Mouse (Mus musculus): ENCODE measurements around the gene Wdr11. TPM values are rescaled to one million over a fixed set of nuclear protein-coding genes. Genes with fewer than 3 reads are reported as not detected.

Gene Wdr11
- polyA plus RNA-seq, 1 experiment = 29.5 TPM

- TF ChIP-seq POLR2A (IDR thresholded peaks at IDR 0.05; ENCODE audit: control insufficient read depth, low read depth, low read length) = no peak
- no peak for TF ChIP-seq CTCF (IDR thresholded peaks at IDR 0.05; ENCODE audit: control insufficient read depth, insufficient read depth, insufficient replicate concordance, low read depth, low read length)
- H3K4me1 ChIP-seq (ENCODE audit: control insufficient read depth, insufficient read depth, low read length) = no peaks in the 10 kb centered on the region; the same call in 1 of the 2 replicates
- peak overlapping the region; percentile 39; the same call in 1 of the 2 replicates for H3K27ac ChIP-seq (ENCODE audit: control insufficient read depth, insufficient read depth, low read depth, low read length)
- no peaks in the 10 kb centered on the region for H3K27me3 ChIP-seq (ENCODE audit: control insufficient read depth, insufficient read depth, low read length)
- no peak overlapping the region for H3K4me3 ChIP-seq (ENCODE audit: control insufficient read depth, low read depth, low read length)
- H3K36me3 ChIP-seq (ENCODE audit: control insufficient read depth, insufficient read depth, low read length) = no peaks in the 10 kb centered on the region
These were observed 70.6 kb downstream of the Wdr11 start for GRCm38 (mm10) chr7:129662051-129662789.

GRCm38 (mm10) chr7:129663781-129664505 lies 72.3 kb downstream of the Wdr11 start:
- TF ChIP-seq CTCF (IDR thresholded peaks at IDR 0.05; ENCODE audit: control insufficient read depth, insufficient read depth, insufficient replicate concordance, low read depth, low read length) (no peak), POLR2A (IDR thresholded peaks at IDR 0.05; ENCODE audit: control insufficient read depth, low read depth, low read length) (no peak)
- H3K27ac ChIP-seq (ENCODE audit: control insufficient read depth, insufficient read depth, low read depth, low read length) = no peak overlapping the region
- H3K27me3 ChIP-seq (ENCODE audit: control insufficient read depth, insufficient read depth, low read length) = no peaks in the 10 kb centered on the region
- no peaks in the 10 kb centered on the region for H3K36me3 ChIP-seq (ENCODE audit: control insufficient read depth, insufficient read depth, low read length)
- no peaks in the 10 kb centered on the region; the same call in 1 of the 2 replicates for H3K4me1 ChIP-seq (ENCODE audit: control insufficient read depth, insufficient read depth, low read length)
- no peak overlapping the region for H3K4me3 ChIP-seq (ENCODE audit: control insufficient read depth, low read depth, low read length)

DNA sequence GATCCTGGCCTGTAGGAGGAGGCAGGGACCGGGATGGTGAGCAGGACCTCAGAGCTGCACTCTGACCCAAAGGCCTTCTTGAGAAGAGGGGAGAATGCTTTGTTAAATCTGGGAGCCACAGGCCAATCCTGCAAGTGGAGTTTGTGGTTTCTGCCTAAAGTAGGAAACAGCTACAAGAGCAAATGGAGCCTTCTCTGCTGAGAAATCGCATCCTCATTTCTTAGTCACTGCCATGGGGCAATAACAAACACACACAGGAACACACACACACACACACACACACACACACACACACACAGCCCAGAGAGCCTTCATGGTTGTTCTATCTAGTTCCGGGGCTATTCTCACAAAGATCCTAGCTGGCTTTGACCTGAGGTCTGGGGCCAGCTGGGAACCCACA lies 73.7 kb downstream of the Wdr11 start:
- Histone ChIP-seq H3K27me3 (ENCODE audit: control insufficient read depth, insufficient read depth, low read length) (no peaks in the 10 kb centered on the region), H3K36me3 (ENCODE audit: control insufficient read depth, insufficient read depth, low read length) (no peaks in the 10 kb centered on the region), H3K27ac (ENCODE audit: control insufficient read depth, insufficient read depth, low read depth, low read length) (no peak overlapping the region), H3K4me1 (ENCODE audit: control insufficient read depth, insufficient read depth, low read length) (no peaks in the 10 kb centered on the region; the same call in 1 of the 2 replicates), H3K4me3 (ENCODE audit: control insufficient read depth, low read depth, low read length) (no peak overlapping the region)
- TF ChIP-seq CTCF (IDR thresholded peaks at IDR 0.05; ENCODE audit: control insufficient read depth, insufficient read depth, insufficient replicate concordance, low read depth, low read length) = no peak
- no peak for TF ChIP-seq POLR2A (IDR thresholded peaks at IDR 0.05; ENCODE audit: control insufficient read depth, low read depth, low read length)

GRCm38 (mm10) chr7:129665921-129666320 lies 74.3 kb downstream of the Wdr11 start:
- TF ChIP-seq POLR2A (IDR thresholded peaks at IDR 0.05; ENCODE audit: control insufficient read depth, low read depth, low read length) = no peak
- no peaks in the 10 kb centered on the region; the same call in 1 of the 2 replicates for H3K4me1 ChIP-seq (ENCODE audit: control insufficient read depth, insufficient read depth, low read length)
- H3K36me3 ChIP-seq (ENCODE audit: control insufficient read depth, insufficient read depth, low read length) = no peaks in the 10 kb centered on the region
- no peak overlapping the region for H3K4me3 ChIP-seq (ENCODE audit: control insufficient read depth, low read depth, low read length)
- H3K27me3 ChIP-seq (ENCODE audit: control insufficient read depth, insufficient read depth, low read length) = no peaks in the 10 kb centered on the region
- no peak overlapping the region for H3K27ac ChIP-seq (ENCODE audit: control insufficient read depth, insufficient read depth, low read depth, low read length)

DNA sequence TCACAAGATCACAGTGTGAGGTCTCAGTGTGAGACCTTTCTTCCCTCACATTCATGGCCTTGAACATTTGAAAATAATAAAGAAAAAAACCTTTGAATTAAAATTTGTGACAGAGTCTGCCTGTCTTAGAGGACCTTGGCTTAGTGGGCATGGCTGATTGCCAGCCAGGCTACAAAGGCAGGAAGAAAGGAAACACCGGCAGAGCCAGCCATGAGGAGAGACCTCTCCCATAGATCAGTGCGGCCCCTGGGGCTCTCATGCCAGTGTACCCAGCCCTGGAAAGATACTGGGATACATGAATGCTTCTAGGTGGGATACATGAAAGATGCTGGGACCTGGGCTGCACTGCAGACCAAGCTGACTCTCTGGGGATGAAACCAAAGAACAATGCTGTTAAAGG lies 74.9 kb downstream of the Wdr11 start:
- no peaks in the 10 kb centered on the region for H3K27me3 ChIP-seq (ENCODE audit: control insufficient read depth, insufficient read depth, low read length)
- H3K4me3 ChIP-seq (ENCODE audit: control insufficient read depth, low read depth, low read length) = no peak overlapping the region
- TF ChIP-seq POLR2A (IDR thresholded peaks at IDR 0.05; ENCODE audit: control insufficient read depth, low read depth, low read length) (no peak), CTCF (IDR thresholded peaks at IDR 0.05; ENCODE audit: control insufficient read depth, insufficient read depth, insufficient replicate concordance, low read depth, low read length) (no peak)
- no peaks in the 10 kb centered on the region; the same call in 1 of the 2 replicates for H3K4me1 ChIP-seq (ENCODE audit: control insufficient read depth, insufficient read depth, low read length)
- no peaks in the 10 kb centered on the region for H3K36me3 ChIP-seq (ENCODE audit: control insufficient read depth, insufficient read depth, low read length)
- H3K27ac ChIP-seq (ENCODE audit: control insufficient read depth, insufficient read depth, low read depth, low read length) = no peak overlapping the region

DNA sequence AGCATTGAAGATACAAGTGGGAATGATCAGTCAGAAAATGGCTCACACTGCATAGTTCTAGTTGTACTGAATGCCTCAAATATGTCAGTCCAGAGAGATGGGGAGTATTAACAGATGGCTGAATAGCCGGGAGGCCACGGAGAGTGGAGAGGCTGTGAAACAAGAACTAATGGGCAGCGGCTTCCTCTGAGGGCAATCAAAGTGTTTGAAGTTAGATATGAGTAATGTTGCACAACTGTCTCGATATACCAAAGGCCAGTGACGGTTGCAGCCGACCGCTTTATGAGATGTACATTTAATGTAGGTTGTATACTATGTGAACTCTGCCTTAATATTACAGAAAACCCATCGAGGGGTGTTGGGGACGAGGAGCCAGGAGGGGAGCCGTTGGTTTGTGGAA lies 78.6 kb downstream of the Wdr11 start:
- no peaks in the 10 kb centered on the region for H3K36me3 ChIP-seq (ENCODE audit: control insufficient read depth, insufficient read depth, low read length)
- H3K4me1 ChIP-seq (ENCODE audit: control insufficient read depth, insufficient read depth, low read length) = no peaks in the 10 kb centered on the region
- no peak for TF ChIP-seq CTCF (IDR thresholded peaks at IDR 0.05; ENCODE audit: control insufficient read depth, insufficient read depth, insufficient replicate concordance, low read depth, low read length)
- TF ChIP-seq POLR2A (IDR thresholded peaks at IDR 0.05; ENCODE audit: control insufficient read depth, low read depth, low read length) = no peak
- no peak overlapping the region for H3K27ac ChIP-seq (ENCODE audit: control insufficient read depth, insufficient read depth, low read depth, low read length)
- H3K27me3 ChIP-seq (ENCODE audit: control insufficient read depth, insufficient read depth, low read length) = no peaks in the 10 kb centered on the region
- H3K4me3 ChIP-seq (ENCODE audit: control insufficient read depth, low read depth, low read length) = no peak overlapping the region
